Mouse (Mus musculus) cortical plate, adult 2 months (tissue): ENCODE data around the gene Naa80.

Experiments
- CTCF ChIP-seq: fragments of 200-500 bp; IDR thresholded peaks from 2 replicates; pipeline ENCODE4 v1.5.1; 2011; ENCODE audit warnings: mild to moderate bottlenecking, control low read depth, low read length; ENCODE audit not compliant: insufficient read depth; ENCODE audit errors: extremely low read depth
- POLR2A ChIP-seq: fragments of 200-500 bp; IDR thresholded peaks from 2 replicates; pipeline ENCODE4 v1.6.1; 2011; ENCODE audit warnings: mild to moderate bottlenecking, low read length, control low read depth; ENCODE audit not compliant: insufficient read depth; ENCODE audit errors: extremely low read depth

DNA sequence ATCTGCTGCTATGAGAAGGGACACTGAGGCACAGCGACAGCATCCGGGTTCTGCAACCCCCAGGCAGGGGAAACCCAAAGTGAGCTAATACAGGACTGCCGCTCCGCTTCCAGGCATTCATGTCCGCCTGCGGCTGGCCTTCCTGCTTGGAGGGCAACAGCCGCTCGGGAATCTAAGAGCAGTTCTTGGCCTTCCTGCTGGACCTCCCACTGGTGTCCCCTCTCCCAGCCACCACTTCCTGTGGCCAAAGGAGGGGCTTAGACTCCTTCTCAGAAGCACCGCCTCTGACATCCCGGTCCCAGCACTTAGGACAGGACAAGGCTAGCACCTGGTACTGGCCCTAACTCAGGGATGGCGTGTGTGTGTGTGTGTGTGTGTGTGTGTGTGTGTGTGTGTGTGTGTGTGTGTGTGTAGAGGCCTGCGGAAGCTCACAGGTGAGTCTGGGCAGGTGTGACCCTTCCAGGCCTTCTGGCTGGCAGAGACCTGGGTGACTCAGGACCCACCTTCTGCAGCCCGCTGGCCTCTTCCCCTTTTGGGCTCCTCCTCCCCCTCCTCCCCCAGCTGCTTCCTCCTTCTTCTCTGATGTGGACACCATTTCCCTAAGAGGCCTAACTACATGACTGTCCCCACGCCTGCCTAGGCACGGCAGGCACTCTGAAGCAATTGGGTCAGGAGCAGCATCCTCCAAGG, 50.2 kb downstream of the Naa80 start:
- TF ChIP-seq CTCF (no peak), POLR2A (no peak)
